Mouse (Mus musculus) cerebellum, postnatal 4 days (tissue): ENCODE data around the gene Rtp4.
A peak's percentile ranks its signal among the peaks of the same experiment; 100 is the strongest.

Source experiments
- DNase-seq, 2 experiments: peaks; one replicate each; pipeline ENCODE4 v3.0.0; 2022; ENCODE audit warnings: low spot score in 2 of 2, mixed read lengths in 1 of 2

The Rtp4 gene

GRCm38 (mm10) chr16:23513401-23513800 lies 6.7 kb upstream of the Rtp4 start:
- no peak for DNase-seq

- DNase-seq: no peak
Observed at GRCm38 (mm10) chr16:23515766-23516165, 4.3 kb upstream of the Rtp4 start.

GRCm38 (mm10) chr16:23516606-23517005 lies 3.5 kb upstream of the Rtp4 start:
- DNase-seq: no peak

GRCm38 (mm10) chr16:23517230-23517629 lies 2.9 kb upstream of the Rtp4 start:
- DNase-seq: no peak

- DNase-seq: no peak
Observed at GRCm38 (mm10) chr16:23517754-23518566, 2.1 kb upstream of the Rtp4 start.

- DNase-seq: peak in 1 of 2 experiments; percentile 61
Observed at GRCm38 (mm10) chr16:23518567-23519369, 1.3 kb upstream of the Rtp4 start.

GRCm38 (mm10) chr16:23519771-23520170 lies 320 bp upstream of the Rtp4 start:
- no peak for DNase-seq

GRCm38 (mm10) chr16:23521092-23521491 lies 1.0 kb downstream of the Rtp4 start:
- no peak for DNase-seq

- no peak for DNase-seq
Observed at GRCm38 (mm10) chr16:23522081-23522480, 2.0 kb downstream of the Rtp4 start.

- DNase-seq: no peak
Observed at GRCm38 (mm10) chr16:23529186-23529585, 9.1 kb downstream of the Rtp4 start.

GRCm38 (mm10) chr16:23533707-23534106 lies 13.6 kb downstream of the Rtp4 start:
- DNase-seq: no peak

GRCm38 (mm10) chr16:23541046-23541445 lies 21.0 kb downstream of the Rtp4 start:
- DNase-seq: no peak

GRCm38 (mm10) chr16:23542866-23543265 lies 22.8 kb downstream of the Rtp4 start:
- DNase-seq: no peak

GRCm38 (mm10) chr16:23544361-23544760 lies 24.3 kb downstream of the Rtp4 start:
- DNase-seq: no peak

- DNase-seq: no peak
Observed at GRCm38 (mm10) chr16:23547783-23548182, 27.7 kb downstream of the Rtp4 start.

- peak; percentile 53 to 67 for DNase-seq
Observed at GRCm38 (mm10) chr16:23550346-23550980, 30.4 kb downstream of the Rtp4 start.

- no peak for DNase-seq
Observed at GRCm38 (mm10) chr16:23550981-23551582, 31.0 kb downstream of the Rtp4 start.

GRCm38 (mm10) chr16:23554673-23555072 lies 34.6 kb downstream of the Rtp4 start:
- no peak for DNase-seq

GRCm38 (mm10) chr16:23557195-23557594 lies 37.1 kb downstream of the Rtp4 start:
- no peak for DNase-seq

- DNase-seq: no peak
Observed at GRCm38 (mm10) chr16:23557669-23558068, 37.6 kb downstream of the Rtp4 start.

- peak in 1 of 2 experiments; percentile 11 for DNase-seq
Observed at GRCm38 (mm10) chr16:23568369-23568958, 48.4 kb downstream of the Rtp4 start.

- no peak for DNase-seq
Observed at GRCm38 (mm10) chr16:23574561-23574960, 54.5 kb downstream of the Rtp4 start.
